ENCODE assay signal across 9 mouse cellular contexts in the genomic region with DNA sequence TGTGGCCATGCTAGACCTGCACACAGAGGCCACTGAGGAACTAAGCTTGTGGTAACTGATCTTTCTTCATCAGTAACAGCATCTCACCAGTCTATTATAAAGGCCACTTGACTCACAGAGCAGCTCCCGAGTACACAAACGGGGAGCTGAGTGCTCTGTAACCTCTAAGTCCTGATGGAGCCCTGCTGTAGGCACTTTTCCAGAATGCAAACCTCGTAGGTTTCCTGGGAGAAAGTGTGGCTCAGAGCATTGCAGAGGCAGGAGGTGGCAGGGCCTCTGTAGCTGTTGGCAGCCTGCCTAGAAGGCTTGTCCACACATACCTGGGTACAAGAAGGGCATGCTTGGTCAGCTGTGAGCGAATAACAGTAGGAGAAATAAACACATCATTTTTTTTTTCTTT. TPM values are rescaled to one million over a fixed set of nuclear protein-coding genes. Genes with fewer than 3 reads are reported as not detected.
DNase-seq lines count a peak whose midpoint lies in the region; ATAC-seq and TF ChIP-seq lines count a peak whose summit lies in the region.
"Had no signal": no experiment of that assay in that cellular context is flagged by ENCODE, and none has a peak within 500 bp of the region (broad histone marks: within the 10 kb centered on the region; RNA-seq: fewer than 3 reads in every experiment).

No protein-coding gene starts in this region.

- no peak overlapping the region for H3K9ac ChIP-seq in hindbrain, embryonic 15.5 days
- H3K9ac ChIP-seq in lung, embryonic 16.5 days (ENCODE audit: low read length) = no peak overlapping the region
- H3K9ac ChIP-seq: embryonic facial prominence, embryonic 12.5 days had no signal

- no peak overlapping the region for H3K4me3 ChIP-seq in hindbrain, embryonic 15.5 days
- no peak overlapping the region for H3K4me3 ChIP-seq in lung, embryonic 16.5 days (ENCODE audit: low read length)
- no peak overlapping the region for H3K4me3 ChIP-seq in gastrocnemius, adult 2 months
- H3K4me3 ChIP-seq: embryonic facial prominence, embryonic 12.5 days had no signal

- H3K27ac ChIP-seq in hindbrain, embryonic 15.5 days (replicated peaks) = peak overlapping the region; percentile 78
- peak overlapping the region; percentile 5; the same call in 1 of the 2 replicates for H3K27ac ChIP-seq in lung, embryonic 16.5 days (ENCODE audit: low read length)
- no peak overlapping the region for H3K27ac ChIP-seq in gastrocnemius, adult 2 months
- H3K27ac ChIP-seq: embryonic facial prominence, embryonic 12.5 days had no signal

- H3K4me1 ChIP-seq in hindbrain, embryonic 15.5 days (replicated peaks) = peaks cover 22% of the 10 kb centered on the region
- H3K4me1 ChIP-seq in lung, embryonic 16.5 days (replicated peaks; ENCODE audit: control insufficient read depth, insufficient read depth, low read length) = 0 out of 2 replicates have a peak, but pooled peaks cover 4% of the 10 kb centered on the region
- H3K4me1 ChIP-seq: embryonic facial prominence, embryonic 12.5 days had no signal

- no peaks in the 10 kb centered on the region for H3K27me3 ChIP-seq in hindbrain, embryonic 15.5 days
- H3K27me3 ChIP-seq in lung, embryonic 16.5 days (ENCODE audit: control insufficient read depth, insufficient read depth, low read depth, low read length) = no peaks in the 10 kb centered on the region
- H3K27me3 ChIP-seq: embryonic facial prominence, embryonic 12.5 days had no signal

- intact Hi-C loops in gastrocnemius, adult 2 months (cut with DNase I) = no loop called here

- 0 out of 2 replicates have a peak, but pooled peaks have one; percentile 18 for ATAC-seq in hindbrain, embryonic 15.5 days (ENCODE audit: low FRiP score, low read depth)
- ATAC-seq in lung, embryonic 16.5 days (ENCODE audit: low read depth) = peak; percentile 94
- no peak for ATAC-seq in frontal cortex, adult (ENCODE audit: low TSS enrichment)

- no peak for TF ChIP-seq CTCF in gastrocnemius, adult 2 months (IDR thresholded peaks at IDR 0.05)

- no peaks in the 10 kb centered on the region for H3K9me3 ChIP-seq in hindbrain, embryonic 15.5 days
- no peaks in the 10 kb centered on the region for H3K9me3 ChIP-seq in lung, embryonic 16.5 days (ENCODE audit: control insufficient read depth, low read length)
- H3K9me3 ChIP-seq: embryonic facial prominence, embryonic 12.5 days had no signal

- 16% methylated on average over 4 of the region's 4 CpGs for WGBS in hindbrain, embryonic 15.5 days
- WGBS in lung, embryonic 16.5 days = 13% methylated on average over 4 of the region's 4 CpGs

- no peaks in the 10 kb centered on the region for H3K36me3 ChIP-seq in hindbrain, embryonic 15.5 days
- H3K36me3 ChIP-seq in lung, embryonic 16.5 days (ENCODE audit: control insufficient read depth, insufficient read depth, low read length) = no peaks in the 10 kb centered on the region
- H3K36me3 ChIP-seq: embryonic facial prominence, embryonic 12.5 days had no signal

- peak; percentile 53 to 66 for DNase-seq in cerebellum, postnatal 10 days
- DNase-seq in cerebellum, adult 8-10 months = no peak
- DNase-seq in 416B (ENCODE audit: low read depth) = peak; percentile 16
- no peak for DNase-seq in embryo, embryonic 9.5 days (ENCODE audit: extremely low spot score)
- DNase-seq in gastrocnemius, adult 2 months = no peak

- H3K4me2 ChIP-seq in hindbrain, embryonic 15.5 days = peak overlapping the region; percentile 20; the same call in 1 of the 2 replicates
- peak overlapping the region; percentile 15; the same call in 1 of the 2 replicates for H3K4me2 ChIP-seq in lung, embryonic 16.5 days (ENCODE audit: low read depth, low read length)
- H3K4me2 ChIP-seq: embryonic facial prominence, embryonic 12.5 days had no signal

RNA-seq across cellular contexts. Expression of gene Slc6a5, which starts 27.7 kb away (rescaled TPM):
- polyA plus RNA-seq in hindbrain, embryonic 15.5 days (2015; fragmentation: Nextera tagmentation; extraction: Ambion mirVana) = 10.7 and 11.5 TPM in 2 replicates
- polyA plus RNA-seq in lung, embryonic 16.5 days (2015; fragmentation: Nextera tagmentation; extraction: Ambion mirVana) = not detected in 2 replicates
- total RNA-seq in gastrocnemius, adult 2 months (2021) = not detected

Comparison
In these comparisons a context has a peak if more than half of its experiments do, and no peak if none do; other contexts are left out.
1. DNase-seq: peak in cerebellum, postnatal 10 days (2 of 2) and 416B (single experiment); none in cerebellum, adult 8-10 months (single experiment), embryo, embryonic 9.5 days (single experiment) and gastrocnemius, adult 2 months (single experiment).
2. RNA of gene Slc6a5, which starts 27.7 kb away (polyA plus RNA-seq): 10.7 to 11.5 TPM in hindbrain, embryonic 15.5 days; not detected in lung, embryonic 16.5 days; every median in the first group is over 10 times any median in the second.